Mouse (Mus musculus): ENCODE results near the gene Shank2.

- TF ChIP-seq CTCF (IDR thresholded peaks at IDR 0.05; ENCODE audit: control insufficient read depth, insufficient read depth, low read length) (no peak), POLR2A (IDR thresholded peaks at IDR 0.05; ENCODE audit: borderline replicate concordance, control insufficient read depth, low read depth, low read length) (no peak)
Measured at GRCm38 (mm10) chr7:144379243-144379884, 377.6 kb downstream of the Shank2 start.

Data from bone marrow, adult 2 months (tissue).